Mouse (Mus musculus) liver, embryonic 12.5 days (tissue): ENCODE results near the gene Aifm1. TPM values are rescaled to one million over a fixed set of nuclear protein-coding genes. Genes with fewer than 3 reads are reported as not detected.

Experiments
- ATAC-seq: fragments of 200-750 bp; cut with Nextera tagmentation; 2 replicates; pipeline ENCODE4 v1.8.0; 2017; ENCODE audit warnings: moderate number of reproducible peaks, mild to moderate bottlenecking, moderate library complexity
- H3K27ac ChIP-seq: fragments of 300-500 bp; sonication (generic); 2 replicates; pipeline ENCODE4 v1.5.1; 2016; ENCODE audit warnings: mild to moderate bottlenecking
- H3K27me3 ChIP-seq: fragments of 300-500 bp; sonication (generic); replicated peaks from 2 replicates; pipeline ENCODE4 v1.6.1; 2016; ENCODE audit warnings: mild to moderate bottlenecking, moderate library complexity
- H3K36me3 ChIP-seq: fragments of 300-500 bp; sonication (generic); 2 replicates; pipeline ENCODE4 v1.6.1; 2016; ENCODE audit warnings: mild to moderate bottlenecking, moderate library complexity
- H3K4me1 ChIP-seq: fragments of 300-500 bp; sonication (generic); 2 replicates; pipeline ENCODE4 v1.6.1; 2016
- H3K4me2 ChIP-seq: fragments of 300-500 bp; sonication (generic); 2 replicates; pipeline ENCODE4 v1.6.1; 2016; ENCODE audit warnings: mild to moderate bottlenecking, moderate library complexity
- H3K4me3 ChIP-seq: fragments of 300-500 bp; sonication (generic); 2 replicates; pipeline ENCODE4 v1.5.1; 2016; ENCODE audit warnings: mild to moderate bottlenecking, moderate library complexity
- H3K9ac ChIP-seq: fragments of 300-500 bp; sonication (generic); 2 replicates; pipeline ENCODE4 v1.6.1; 2016; ENCODE audit warnings: mild to moderate bottlenecking, moderate library complexity
- H3K9me3 ChIP-seq: fragments of 300-500 bp; sonication (generic); replicated peaks from 2 replicates; pipeline ENCODE4 v1.6.1; 2016; ENCODE audit warnings: mild to moderate bottlenecking, moderate library complexity
- WGBS: fragments of 180-500 bp; shearing (Covaris S2); methylation state at CpG from one replicate; pipeline ENCODE4 v1.1.7; 2016; ENCODE audit not compliant: insufficient replicate concordance; 5-methylcytosine and 5-hydroxymethylcytosine counted together
- polyA plus RNA-seq: library from polyadenylated mRNA; unstranded; fragments of >200 nt; fragmentation: Nextera tagmentation; extraction: Ambion mirVana; gene quantifications from 2 replicates; pipeline ENCODE4 v1.2.1, GENCODE M21; 2016

Aifm1 gene
- polyA plus RNA-seq, 1 experiment from 2014 or later, result 73.2 TPM

GRCm38 (mm10) chrX:48434251-48434650, 79.1 kb downstream of the Aifm1 start:
- Histone ChIP-seq H3K27me3 (no peaks in the 10 kb centered on the region), H3K4me1 (peaks cover 49% of the 10 kb centered on the region), H3K4me2 (no peak overlapping the region), H3K27ac (no peak overlapping the region), H3K4me3 (no peak overlapping the region), H3K9ac (no peak overlapping the region), H3K36me3 (no peaks in the 10 kb centered on the region), H3K9me3 (no peaks in the 10 kb centered on the region)
- 47% methylated on average over 1 of the region's 1 CpGs for WGBS
- ATAC-seq, result no peak

GRCm38 (mm10) chrX:48433527-48433899, 79.8 kb downstream of the Aifm1 start:
- Histone ChIP-seq H3K27ac (0 out of 2 replicates have a peak overlapping the region, but pooled peaks have one; percentile 20), H3K4me2 (peak overlapping the region; percentile 33), H3K9me3 (no peaks in the 10 kb centered on the region), H3K4me1 (peaks cover 42% of the 10 kb centered on the region), H3K27me3 (no peaks in the 10 kb centered on the region), H3K4me3 (no peak overlapping the region), H3K36me3 (no peaks in the 10 kb centered on the region), H3K9ac (no peak overlapping the region; the same call in 1 of the 2 replicates)
- 16% methylated on average over 6 of the region's 6 CpGs for WGBS
- ATAC-seq, result peak; percentile 59

- no peaks in the 10 kb centered on the region for H3K36me3 ChIP-seq
- no peak overlapping the region for H3K4me3 ChIP-seq
- H3K4me2 ChIP-seq, result peak overlapping the region; percentile 33
- 0 out of 2 replicates have a peak overlapping the region, but pooled peaks have one; percentile 20 for H3K27ac ChIP-seq
- H3K9me3 ChIP-seq, result no peaks in the 10 kb centered on the region
- ATAC-seq, result no peak
- H3K27me3 ChIP-seq, result no peaks in the 10 kb centered on the region
- WGBS, result 39% methylated on average over 15 of the region's 15 CpGs
- no peak overlapping the region for H3K9ac ChIP-seq
- H3K4me1 ChIP-seq, result peaks cover 42% of the 10 kb centered on the region
These were observed 80.5 kb downstream of the Aifm1 start for GRCm38 (mm10) chrX:48432599-48433526.

GRCm38 (mm10) chrX:48429538-48429937, 83.8 kb downstream of the Aifm1 start:
- Histone ChIP-seq H3K36me3 (no peaks in the 10 kb centered on the region), H3K27ac (no peak overlapping the region), H3K4me2 (no peak overlapping the region), H3K27me3 (no peaks in the 10 kb centered on the region), H3K4me3 (no peak overlapping the region), H3K9me3 (no peaks in the 10 kb centered on the region), H3K4me1 (peaks cover 52% of the 10 kb centered on the region), H3K9ac (no peak overlapping the region)
- no peak for ATAC-seq
- WGBS, result 24% methylated on average over 6 of the region's 6 CpGs

GRCm38 (mm10) chrX:48429100-48429499, 84.3 kb downstream of the Aifm1 start:
- Histone ChIP-seq H3K9me3 (no peaks in the 10 kb centered on the region), H3K36me3 (no peaks in the 10 kb centered on the region), H3K9ac (no peak overlapping the region), H3K27ac (no peak overlapping the region), H3K27me3 (no peaks in the 10 kb centered on the region), H3K4me1 (peaks cover 52% of the 10 kb centered on the region), H3K4me3 (no peak overlapping the region), H3K4me2 (no peak overlapping the region)
- ATAC-seq, result no peak

GRCm38 (mm10) chrX:48428642-48429041, 84.7 kb downstream of the Aifm1 start:
- Histone ChIP-seq H3K4me1 (peaks cover 51% of the 10 kb centered on the region), H3K4me2 (no peak overlapping the region), H3K9me3 (no peaks in the 10 kb centered on the region), H3K27ac (no peak overlapping the region), H3K27me3 (no peaks in the 10 kb centered on the region), H3K9ac (no peak overlapping the region), H3K4me3 (no peak overlapping the region), H3K36me3 (no peaks in the 10 kb centered on the region)
- WGBS, result 48% methylated on average over 8 of the region's 8 CpGs
- ATAC-seq, result no peak

GRCm38 (mm10) chrX:48428241-48428640, 85.1 kb downstream of the Aifm1 start:
- no peaks in the 10 kb centered on the region for H3K27me3 ChIP-seq
- 45% methylated on average over 6 of the region's 6 CpGs for WGBS
- peak overlapping the region; percentile 4; the same call in 1 of the 2 replicates for H3K27ac ChIP-seq
- peaks cover 47% of the 10 kb centered on the region for H3K4me1 ChIP-seq
- no peaks in the 10 kb centered on the region for H3K36me3 ChIP-seq
- no peaks in the 10 kb centered on the region for H3K9me3 ChIP-seq
- no peak overlapping the region for H3K4me2 ChIP-seq
- no peak overlapping the region for H3K4me3 ChIP-seq
- no peak for ATAC-seq
- no peak overlapping the region for H3K9ac ChIP-seq

- H3K9ac ChIP-seq, result peak overlapping the region; percentile 7; the same call in 1 of the 2 replicates
- H3K27me3 ChIP-seq, result no peaks in the 10 kb centered on the region
- peak; percentile 50 for ATAC-seq
- peak overlapping the region; percentile 34 for H3K4me3 ChIP-seq
- H3K27ac ChIP-seq, result peak overlapping the region; percentile 64
- H3K4me2 ChIP-seq, result peak overlapping the region; percentile 60
- no peaks in the 10 kb centered on the region for H3K9me3 ChIP-seq
- no peaks in the 10 kb centered on the region for H3K36me3 ChIP-seq
- 15% methylated on average over 7 of the region's 7 CpGs for WGBS
- H3K4me1 ChIP-seq, result peaks cover 38% of the 10 kb centered on the region; the same call in 1 of the 2 replicates
These were observed 88.1 kb downstream of the Aifm1 start for GRCm38 (mm10) chrX:48425280-48425679.

Other genes starting within 250 kb of the Aifm1 start
- gene Bcorl1, start 172.2 kb downstream of the Aifm1 start, polyA plus RNA-seq, result 3.8 and 4.4 TPM in 2 replicates
- gene Elf4, start 50.4 kb downstream of the Aifm1 start, polyA plus RNA-seq, result 4.0 and 4.3 TPM in 2 replicates
- 0.90 and 0.93 TPM in 2 replicates for gene Rab33a, start 5.7 kb upstream of the Aifm1 start, polyA plus RNA-seq
- gene Zfp280c, start 80.9 kb upstream of the Aifm1 start, polyA plus RNA-seq, result 5.5 and 7.2 TPM in 2 replicates
- 5.5 and 5.6 TPM in 2 replicates for gene Slc25a14, start 109.8 kb upstream of the Aifm1 start, polyA plus RNA-seq
- gene Gpr119, start 160.9 kb upstream of the Aifm1 start, polyA plus RNA-seq, result not detected in 2 replicates
- 16.7 and 18.2 TPM in 2 replicates for gene Rbmx2, start 181.4 kb upstream of the Aifm1 start, polyA plus RNA-seq